Mouse (Mus musculus) fibroblast of lung, adult 2 months (primary cell): Measurements from ENCODE around the gene Gm8453.
"Not testable (repeated sequence)": the region's sequence is repeated elsewhere in the genome, so short reads cannot be mapped to it uniquely, and the experiment has no call there.

Experiments
- DNase-seq: peaks from one replicate; pipeline ENCODE4 v3.0.0-alpha.2; 2011; ENCODE audit warnings: low read depth

Gene Gm8453

GRCm38 (mm10) chr7:22229384-22229783 lies at the start of gene Gm8453:
Gm8453 (minus strand) TSS chr7:22229484.
- not testable (repeated sequence) for DNase-seq

GRCm38 (mm10) chr7:22201164-22201563 lies 28.1 kb downstream of the Gm8453 start, which contains the start of gene Gm8653:
Gm8653 (minus strand) TSS chr7:22201264.
- DNase-seq, result not testable (repeated sequence)

- not testable (repeated sequence) for DNase-seq
Observed at GRCm38 (mm10) chr7:22189077-22189476, 40.2 kb downstream of the Gm8453 start, which contains the start of gene Vmn1r143. Vmn1r143 (plus strand) TSS chr7:22189377.
